Mouse (Mus musculus) layer of hippocampus, postnatal 25 days (tissue): ENCODE results near the gene Pde4b. TPM values are rescaled to one million over a fixed set of nuclear protein-coding genes. Genes with fewer than 3 reads are reported as not detected.

Experiments used
- DNase-seq, 2 experiments: peaks; one replicate each; pipeline ENCODE4 v3.0.0; 2022; ENCODE audit warnings: mixed read lengths in 2 of 2, low spot score in 1 of 2; ENCODE audit errors: extremely low spot score in 1 of 2
- total RNA-seq, 2 experiments: library from RNA; stranded (reverse); gene quantifications; 2 replicates each; pipeline ENCODE4 v1.2.3; 2021

Pde4b gene
- total RNA-seq, 2 experiments from 2014 or later = 65.7 TPM

- peak in 1 of 2 experiments; percentile 49 for DNase-seq
These were observed 502.2 kb downstream of the Pde4b start for GRCm38 (mm10) chr4:102589537-102590031.

- no peak for DNase-seq
These were observed 504.5 kb downstream of the Pde4b start for GRCm38 (mm10) chr4:102591798-102592197.

DNA sequence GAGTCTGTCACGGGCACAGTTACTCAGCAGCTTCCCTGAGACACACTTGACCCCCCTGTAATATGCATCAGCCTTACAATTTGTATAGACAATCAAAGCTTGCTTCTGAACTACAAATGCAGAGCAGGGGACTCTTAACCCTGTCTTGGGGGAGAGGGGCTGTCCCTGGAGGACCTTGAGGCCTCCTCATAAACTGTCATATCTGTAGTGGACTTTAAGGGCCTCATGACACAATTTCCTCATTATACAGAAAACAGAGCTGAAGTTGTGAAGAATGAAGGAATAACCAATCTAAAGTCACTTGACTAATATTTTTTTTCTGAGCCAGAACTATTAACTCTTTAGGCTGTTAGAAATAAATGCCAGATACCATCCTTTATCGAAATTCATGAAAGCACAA lies 505.2 kb downstream of the Pde4b start:
- DNase-seq = no peak

- DNase-seq = no peak
These were observed 506.3 kb downstream of the Pde4b start for GRCm38 (mm10) chr4:102593631-102594030.

- DNase-seq = no peak
These were observed 507.2 kb downstream of the Pde4b start for GRCm38 (mm10) chr4:102594506-102594905.

DNA sequence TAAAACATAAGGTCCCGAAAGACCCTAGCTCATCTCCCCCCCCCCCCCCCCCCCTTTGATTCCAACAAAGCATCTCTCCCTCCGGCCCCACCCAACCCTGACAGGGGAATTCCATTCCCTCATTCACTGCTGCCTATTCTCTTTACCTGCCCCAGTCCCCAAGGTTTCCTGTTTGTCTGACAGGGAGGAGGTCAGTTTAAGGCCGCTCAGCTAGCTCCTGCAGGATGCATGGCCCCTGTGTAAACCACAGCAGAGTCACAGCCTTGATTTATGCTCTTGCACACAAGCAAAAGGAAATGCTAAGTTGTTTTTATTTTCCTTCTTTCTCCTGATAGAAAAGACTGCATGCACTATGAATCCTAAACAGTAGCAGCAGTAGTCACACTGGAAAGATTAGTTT lies 516.6 kb downstream of the Pde4b start:
- no peak for DNase-seq

DNA sequence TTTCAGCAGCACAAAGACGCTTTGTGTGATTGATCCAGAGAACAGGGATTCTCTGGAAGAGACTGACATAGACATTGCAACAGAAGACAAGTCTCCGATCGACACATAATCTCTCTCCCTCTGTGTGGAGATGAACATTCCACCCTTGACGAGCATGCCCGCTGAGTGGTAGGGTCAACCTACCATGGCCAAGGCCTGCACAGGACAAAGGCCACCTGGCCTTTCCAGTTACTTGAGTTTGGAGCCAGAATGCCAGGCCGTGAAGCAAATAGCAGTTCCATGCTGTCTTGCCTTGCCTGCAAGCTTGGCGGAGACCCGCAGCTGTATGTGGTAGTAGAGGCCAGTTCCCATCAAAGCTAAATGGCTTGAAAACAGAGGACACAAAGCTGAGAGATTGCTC lies 517.9 kb downstream of the Pde4b start:
- DNase-seq = no peak

DNA sequence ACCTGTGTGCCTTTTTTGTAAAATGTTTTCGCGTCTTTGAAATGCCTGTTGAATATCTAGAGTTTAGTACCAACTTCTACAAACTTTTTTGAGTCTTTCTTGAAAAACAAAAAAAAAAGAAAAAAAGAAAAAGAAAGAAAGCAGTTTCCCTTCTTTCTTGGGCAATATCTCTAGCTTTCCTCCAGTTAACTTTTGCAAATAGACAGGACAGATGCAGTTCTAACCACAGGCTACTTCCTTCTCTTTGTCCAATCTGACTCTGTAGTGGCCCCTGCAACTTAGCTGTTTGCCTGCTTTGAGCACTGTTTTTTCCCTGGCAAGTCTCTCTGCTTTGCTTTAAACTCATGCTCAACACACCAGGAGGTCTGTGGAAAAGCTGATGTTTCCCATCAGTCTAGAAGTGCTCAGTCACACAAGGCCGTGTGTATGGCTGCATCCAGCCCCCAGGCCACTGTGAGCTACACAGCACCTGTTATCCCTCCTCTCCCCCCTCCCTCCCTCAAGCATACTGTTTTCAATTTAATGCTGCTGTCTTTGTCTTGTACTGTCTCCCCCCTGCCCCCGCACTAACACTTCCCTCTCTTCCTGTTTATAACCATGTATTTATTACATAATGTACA lies 518.5 kb downstream of the Pde4b start:
- no peak for DNase-seq

DNA sequence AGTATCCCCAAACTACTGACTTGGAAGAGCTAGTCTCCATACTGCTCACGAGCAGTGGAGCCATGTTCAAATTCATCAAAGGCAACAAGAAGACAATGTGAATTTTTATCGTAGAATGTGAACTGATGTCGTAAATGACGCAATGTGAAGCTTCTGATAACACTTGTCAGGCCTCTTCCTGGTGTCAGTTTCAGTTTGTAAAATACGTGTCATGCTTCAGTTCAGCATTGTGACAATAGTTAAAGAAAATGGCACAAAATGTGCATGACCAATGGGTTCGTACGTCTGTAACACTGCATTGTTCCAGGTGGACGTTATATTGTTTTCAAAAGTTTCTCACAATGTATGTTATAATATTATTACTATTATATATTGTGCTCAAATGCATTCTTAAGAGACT lies 519.5 kb downstream of the Pde4b start:
- no peak for DNase-seq

DNA sequence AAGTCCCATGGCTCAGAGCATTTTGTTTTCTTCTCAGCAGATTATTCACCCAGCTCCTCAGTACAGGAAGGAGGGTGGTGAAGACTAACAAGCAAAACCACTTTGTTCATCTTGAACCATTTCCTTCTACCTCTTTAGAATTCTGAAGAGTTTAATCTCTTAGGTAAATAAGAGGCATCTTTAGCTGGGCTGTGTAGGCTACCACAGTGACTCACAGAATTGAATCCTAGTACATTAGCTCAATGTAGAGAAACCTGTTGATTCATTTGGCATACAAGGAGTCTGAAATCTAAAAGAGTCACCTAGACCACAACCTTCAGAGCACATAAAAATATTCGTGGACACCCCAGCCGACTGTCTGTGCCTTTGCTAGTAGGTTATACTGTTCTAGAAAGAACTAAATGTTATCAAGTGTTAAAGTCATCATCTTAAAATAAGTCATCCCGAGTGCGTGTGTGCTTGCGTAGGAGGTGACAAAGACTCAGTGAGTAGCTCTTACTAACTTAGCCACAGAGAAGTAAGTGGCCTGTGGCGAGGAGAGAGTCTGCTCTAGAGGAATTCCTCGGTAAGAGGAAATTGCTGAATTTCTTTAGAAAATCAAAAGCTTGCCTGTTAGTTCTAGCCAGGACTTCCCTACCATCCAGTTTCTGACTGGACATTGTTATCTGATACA lies 520.5 kb downstream of the Pde4b start:
- no peak for DNase-seq

- no peak for DNase-seq
These were observed 525.3 kb downstream of the Pde4b start for GRCm38 (mm10) chr4:102612596-102612995.

GRCm38 (mm10) chr4:102617774-102618173 lies 530.4 kb downstream of the Pde4b start:
- no peak for DNase-seq

DNA sequence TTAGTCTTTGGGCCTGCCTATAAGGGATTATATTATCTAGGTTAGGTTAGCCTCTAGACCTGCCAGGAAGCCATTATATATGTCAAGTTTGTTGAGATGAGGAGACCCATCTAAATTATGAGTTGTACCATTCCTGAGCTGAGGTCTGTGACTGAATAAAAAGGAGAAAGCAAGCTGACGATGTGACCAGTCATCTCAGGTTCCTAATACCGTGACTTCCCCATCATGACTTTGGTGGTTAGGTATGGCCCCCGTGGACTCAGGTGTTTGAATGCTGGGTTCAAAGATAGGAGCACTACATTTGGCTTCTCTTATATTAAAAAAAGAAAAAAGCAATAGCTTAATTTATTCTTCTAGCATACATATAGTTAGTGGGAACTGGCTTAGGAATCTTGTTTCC lies 531.3 kb downstream of the Pde4b start:
- DNase-seq = no peak

DNA sequence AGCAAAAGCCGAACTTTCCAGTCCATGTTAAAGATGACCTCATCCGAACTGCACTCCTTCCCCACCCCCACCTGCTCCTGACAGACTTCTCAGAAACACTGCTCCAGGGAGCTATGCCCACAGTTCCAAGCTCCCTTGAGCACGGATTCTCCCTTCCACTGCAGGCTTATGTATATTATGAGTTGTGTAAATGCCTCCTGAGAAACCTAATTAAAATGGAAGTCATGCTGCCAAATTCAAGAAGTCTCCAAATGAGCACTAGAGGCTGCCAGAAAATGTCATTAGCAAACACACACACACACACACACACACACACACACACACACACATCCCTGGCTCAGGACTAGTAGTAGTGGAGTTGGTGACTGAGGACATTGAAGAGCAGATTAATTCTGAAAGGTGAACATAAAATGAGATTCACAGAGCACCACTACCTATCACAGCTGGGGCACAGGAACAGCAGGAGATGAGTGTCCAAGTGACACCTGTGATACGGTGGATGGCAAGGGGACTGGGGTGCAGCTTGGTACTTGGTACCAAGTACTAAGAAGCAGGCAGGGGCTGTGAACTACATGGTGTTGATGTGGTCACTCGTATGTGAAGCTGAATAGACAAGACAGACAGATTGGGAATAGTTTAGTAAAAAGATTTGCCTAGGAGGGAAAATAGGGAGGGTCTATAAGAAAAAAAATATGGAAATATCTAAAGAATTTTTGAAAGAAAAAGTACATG lies 533.0 kb downstream of the Pde4b start:
- DNase-seq = no peak

DNA sequence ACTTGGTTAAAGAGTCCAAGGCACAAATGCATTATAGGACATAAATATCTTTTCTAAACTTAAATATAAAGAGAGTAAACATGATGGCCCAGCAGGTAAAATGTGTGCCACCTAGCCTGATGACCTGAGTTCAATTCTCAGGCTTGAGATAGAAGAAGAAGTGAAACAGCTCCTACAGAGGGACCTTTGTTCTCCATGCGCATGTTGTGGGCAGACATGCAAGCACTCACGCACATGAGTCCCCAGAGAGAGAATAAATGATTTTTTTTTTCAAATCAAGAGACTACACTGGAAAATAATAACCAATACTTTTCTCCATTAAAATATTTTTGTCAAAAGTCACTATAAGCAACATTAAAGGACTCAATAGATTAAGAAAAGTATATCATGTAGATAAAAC lies 533.8 kb downstream of the Pde4b start:
- DNase-seq = no peak

- no peak for DNase-seq
These were observed 535.6 kb downstream of the Pde4b start for GRCm38 (mm10) chr4:102622977-102623376.

DNA sequence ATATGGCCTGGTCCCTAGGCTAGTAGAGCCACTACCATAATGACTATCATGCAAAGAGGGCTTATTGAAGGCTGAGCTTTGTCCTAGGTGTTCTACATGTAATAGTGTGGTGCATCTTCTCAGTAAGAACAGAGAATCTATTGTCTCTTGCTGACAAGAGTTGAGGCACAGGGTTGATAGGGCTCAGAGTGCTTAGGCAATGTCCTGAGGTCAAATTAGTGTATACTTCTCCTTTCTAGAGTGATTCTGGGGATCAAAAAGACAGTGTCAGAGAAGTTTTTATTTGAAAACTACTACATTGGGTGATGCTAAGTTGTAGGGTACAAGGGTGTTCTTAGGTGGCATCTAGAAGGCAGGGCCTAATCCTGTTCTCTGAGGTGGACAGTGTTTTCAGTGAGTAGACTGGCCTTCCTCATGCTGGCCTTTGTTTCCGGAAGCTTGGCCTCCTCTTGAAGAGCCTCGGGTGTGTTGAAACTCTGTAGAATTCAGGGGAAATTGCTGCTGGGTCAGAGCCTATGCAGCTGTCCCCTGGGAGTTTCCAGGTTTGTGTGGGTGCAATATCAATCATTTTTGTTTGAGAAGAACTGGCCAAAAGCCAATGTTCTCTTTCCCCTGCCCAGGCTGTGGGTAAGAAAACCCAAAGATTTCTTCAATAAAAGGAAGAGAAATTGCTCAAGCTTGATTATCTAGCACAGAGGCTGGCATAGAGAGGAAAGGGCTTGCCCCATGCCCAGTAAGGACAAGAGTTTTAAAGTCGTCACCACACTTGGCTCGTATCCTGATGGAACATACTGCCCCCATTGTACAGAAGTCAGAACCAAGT lies 536.7 kb downstream of the Pde4b start:
- DNase-seq = no peak

DNA sequence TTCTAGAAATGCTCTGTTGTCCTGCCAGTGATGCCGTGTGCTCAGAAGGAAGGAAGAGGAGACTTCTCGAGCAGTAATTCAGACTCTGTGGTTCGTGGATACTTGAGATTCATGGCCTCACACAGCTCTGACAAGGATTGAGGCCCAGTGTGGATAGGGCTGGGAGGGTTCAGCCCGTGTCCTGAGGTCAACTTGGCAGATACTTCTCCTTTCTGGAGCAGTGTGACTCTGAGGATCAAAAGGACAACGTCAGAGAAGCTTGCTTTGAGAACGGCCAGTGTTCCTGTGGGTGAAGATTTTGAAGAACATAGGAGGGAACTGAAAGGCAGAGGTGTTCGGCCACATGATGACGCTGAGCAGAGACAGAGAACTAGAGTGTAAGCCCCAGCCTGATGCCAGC lies 537.6 kb downstream of the Pde4b start:
- no peak for DNase-seq

DNA sequence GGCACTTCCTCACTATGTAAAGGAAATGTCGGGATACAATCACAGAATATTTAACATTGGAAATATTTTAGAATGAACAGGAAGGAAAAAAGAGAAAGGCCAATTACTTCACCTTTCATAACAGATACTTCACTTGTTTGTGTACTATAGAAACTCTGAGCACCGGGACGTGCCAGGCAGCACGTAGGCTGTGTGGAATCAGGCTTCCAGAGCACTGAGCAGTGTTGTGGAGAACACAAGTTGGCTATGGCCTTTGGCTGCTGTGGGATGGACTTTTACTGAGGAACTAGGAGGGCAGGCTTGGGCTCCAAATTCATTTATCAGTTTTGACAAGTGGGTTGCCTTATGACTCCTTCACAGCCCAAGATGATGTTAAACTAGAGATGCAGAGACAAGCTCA lies 540.5 kb downstream of the Pde4b start:
- no peak for DNase-seq

GRCm38 (mm10) chr4:102629621-102630020 lies 542.3 kb downstream of the Pde4b start:
- DNase-seq = no peak

DNA sequence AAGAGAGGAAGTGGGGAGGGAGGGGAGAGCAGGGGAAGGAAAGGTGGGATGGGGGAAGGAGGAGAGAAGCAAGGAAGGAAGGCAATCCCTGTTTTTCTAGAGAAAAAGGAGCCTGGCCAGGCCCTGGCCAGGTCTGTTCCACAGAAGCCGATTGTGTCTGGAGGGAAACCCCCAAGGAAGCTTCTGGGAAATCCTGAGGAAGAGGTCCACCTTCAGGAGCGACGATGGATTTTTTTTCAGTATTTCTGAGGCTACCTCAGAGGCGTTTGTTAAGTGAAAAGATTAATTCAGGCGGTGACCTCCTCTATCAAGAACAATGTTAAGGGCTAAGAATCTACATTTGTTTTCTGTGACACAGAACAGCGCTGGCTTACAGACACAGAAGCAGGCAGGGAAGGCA lies 542.9 kb downstream of the Pde4b start:
- no peak for DNase-seq
